Mouse (Mus musculus) ovary, adult 2 months (tissue): ENCODE results near the gene Gm11236. TPM values are rescaled to one million over a fixed set of nuclear protein-coding genes. Genes with fewer than 3 reads are reported as not detected.

Experiments
- polyA plus RNA-seq: library from polyadenylated mRNA; depleted of rRNA; stranded (reverse); fragments of >200 nt; gene quantifications from 2 replicates; pipeline ENCODE4 v1.2.3, GENCODE M21; 2012; rRNA removed

Gene Gm11236
- polyA plus RNA-seq, result not detected in 2 replicates

DNA sequence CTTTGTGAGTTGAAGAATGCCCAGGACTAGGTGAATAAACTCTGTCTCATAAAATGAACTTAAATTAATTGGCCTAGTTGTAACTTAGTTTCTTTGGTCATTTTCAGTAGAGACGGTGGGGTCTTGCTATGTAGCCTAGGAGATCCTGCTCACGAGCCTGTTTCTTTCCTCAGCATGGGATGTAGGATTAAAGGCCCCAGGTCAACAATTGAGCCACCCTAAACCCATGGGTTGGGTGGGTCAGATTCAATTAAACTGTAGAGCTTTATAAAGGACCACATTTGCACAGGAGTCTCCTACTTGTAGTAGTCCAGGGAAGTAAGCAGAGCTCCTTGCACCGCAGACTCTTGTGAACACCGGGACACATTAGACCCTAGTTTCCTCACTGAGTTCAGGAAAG, at the start of gene Gm11236:
Gene Gm11236 (plus strand): TSS at position 301 of the 400 bp plus-strand sequence.

GRCm38 (mm10) chr4:73607581-73607980, 30.3 kb upstream of the Gm11236 start, which contains the start of gene Gm11238:
TSS of gene Gm11238 (plus strand) at chr4:73607881.

DNA sequence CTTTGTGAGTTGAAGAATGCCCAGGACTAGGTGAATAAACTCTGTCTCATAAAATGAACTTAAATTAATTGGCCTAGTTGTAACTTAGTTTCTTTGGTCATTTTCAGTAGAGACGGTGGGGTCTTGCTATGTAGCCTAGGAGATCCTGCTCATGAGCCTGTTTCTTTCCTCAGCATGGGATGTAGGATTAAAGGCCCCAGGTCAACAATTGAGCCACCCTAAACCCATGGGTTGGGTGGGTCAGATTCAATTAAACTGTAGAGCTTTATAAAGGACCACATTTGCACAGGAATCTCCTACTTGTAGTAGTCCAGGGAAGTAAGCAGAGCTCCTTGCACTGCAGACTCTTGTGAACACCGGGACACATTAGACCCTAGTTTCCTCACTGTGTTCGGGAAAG, 15.2 kb upstream of the Gm11236 start, which contains the start of gene Gm11237:
Gene Gm11237 (plus strand): TSS at position 301 of the 400 bp plus-strand sequence.

GRCm38 (mm10) chr4:73668054-73668453, 30.1 kb downstream of the Gm11236 start, which contains the start of gene Gm11239:
TSS of gene Gm11239 (plus strand) at chr4:73668354.

DNA sequence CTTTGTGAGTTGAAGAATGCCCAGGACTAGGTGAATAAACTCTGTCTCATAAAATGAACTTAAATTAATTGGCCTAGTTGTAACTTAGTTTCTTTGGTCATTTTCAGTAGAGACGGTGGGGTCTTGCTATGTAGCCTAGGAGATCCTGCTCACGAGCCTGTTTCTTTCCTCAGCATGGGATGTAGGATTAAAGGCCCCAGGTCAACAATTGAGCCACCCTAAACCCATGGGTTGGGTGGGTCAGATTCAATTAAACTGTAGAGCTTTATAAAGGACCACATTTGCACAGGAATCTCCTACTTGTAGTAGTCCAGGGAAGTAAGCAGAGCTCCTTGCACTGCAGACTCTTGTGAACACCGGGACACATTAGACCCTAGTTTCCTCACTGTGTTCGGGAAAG, 45.3 kb downstream of the Gm11236 start, which contains the start of gene Gm428:
Gene Gm428 (plus strand): TSS at position 301 of the 400 bp plus-strand sequence.

Other genes with a start within 250 kb of the Gm11236 start
- not detected in 2 replicates for gene Gm11487, start 233.0 kb upstream of the Gm11236 start, polyA plus RNA-seq
- not detected in 2 replicates for gene Gm11238, start 30.2 kb upstream of the Gm11236 start, polyA plus RNA-seq
- not detected in 2 replicates for gene Gm11237, start 15.1 kb upstream of the Gm11236 start, polyA plus RNA-seq
- not detected in 2 replicates for gene Gm11239, start 30.2 kb downstream of the Gm11236 start, polyA plus RNA-seq
- not detected in 2 replicates for gene Gm428, start 45.4 kb downstream of the Gm11236 start, polyA plus RNA-seq
- gene Rasef, start 152.9 kb downstream of the Gm11236 start, polyA plus RNA-seq, result 1.6 and 2.4 TPM in 2 replicates
- not detected in 2 replicates for gene Gm11758, start 238.1 kb downstream of the Gm11236 start, polyA plus RNA-seq